Mouse (Mus musculus) embryonic fibroblast, embryonic 13.5 days (primary cell): Measurements from ENCODE around the gene Atrnl1.

ENCODE experiments used
- CTCF ChIP-seq: IDR thresholded peaks from 2 replicates; pipeline ENCODE4 v1.5.1; 2011; ENCODE audit warnings: mild to moderate bottlenecking, control low read depth, low read length, moderate library complexity, borderline replicate concordance; ENCODE audit not compliant: insufficient read depth
- POLR2A ChIP-seq: IDR thresholded peaks from 2 replicates; pipeline ENCODE4 v1.6.1; 2011; ENCODE audit warnings: low read depth, mild to moderate bottlenecking, control low read depth, low read length, moderate library complexity

DNA sequence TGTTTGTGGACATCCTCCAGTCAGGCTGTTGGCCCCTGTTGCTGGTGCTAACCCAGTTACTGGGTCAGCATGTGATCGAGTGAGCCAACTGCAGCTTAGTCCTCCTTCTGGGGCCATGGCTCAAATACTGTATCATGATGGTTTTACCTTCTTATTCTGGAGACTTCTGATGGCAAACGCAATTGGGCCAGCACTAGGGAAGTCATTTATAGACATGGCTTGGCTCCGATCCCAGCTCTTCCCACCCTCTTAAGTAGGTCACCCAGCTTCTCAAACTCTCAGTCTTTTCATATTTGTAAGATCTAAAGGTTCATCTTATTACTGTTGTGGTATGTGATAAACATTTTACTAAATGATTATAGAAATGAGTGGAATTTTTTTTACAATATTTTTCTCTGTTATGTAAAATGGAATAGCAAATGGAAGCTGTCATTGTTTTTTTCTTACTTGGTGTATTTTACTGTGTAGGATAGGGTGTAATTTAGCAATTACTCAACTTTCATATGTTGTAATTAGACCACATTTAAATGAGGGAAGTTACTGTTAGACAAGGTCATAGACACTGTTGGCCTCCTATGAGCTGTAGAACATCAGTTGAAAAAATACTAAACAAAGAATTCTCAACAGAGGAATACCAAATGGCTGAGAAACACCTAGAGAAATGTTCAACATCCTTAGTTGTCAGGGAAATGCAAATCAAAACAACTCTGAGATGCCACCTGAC lies 171.7 kb downstream of the Atrnl1 start:
- no peak for TF ChIP-seq POLR2A
- no peak for TF ChIP-seq CTCF
